Mouse (Mus musculus) retina, embryonic 14.5 days (tissue): ENCODE measurements at regions not wholly inside any gene's neighbourhood (a gene's known extent, or its start where the extent isn't known, plus 50 kb on each side); places are given as distances from the start of the nearest gene placed in this dataset.

Source experiments
- DNase-seq: peaks from one replicate; pipeline ENCODE4 v3.0.0-alpha.2; 2015; ENCODE audit warnings: low spot score

- no peak for DNase-seq
These were observed 517.2 kb upstream of the Epha5 start for GRCm38 (mm10) chr5:84934369-84934768.

- DNase-seq: no peak
These were observed 500.6 kb upstream of the Epha5 start for GRCm38 (mm10) chr5:84917631-84918292.

- no peak for DNase-seq
These were observed 484.5 kb upstream of the Epha5 start for GRCm38 (mm10) chr5:84901669-84902068.

- no peak for DNase-seq
These were observed 480.4 kb upstream of the Epha5 start for GRCm38 (mm10) chr5:84897535-84897934.

- DNase-seq: peak; percentile 53
These were observed 436.4 kb upstream of the Epha5 start for GRCm38 (mm10) chr5:84853622-84854021.

GRCm38 (mm10) chr5:84849175-84849574 lies 432.0 kb upstream of the Epha5 start:
- no peak for DNase-seq

- DNase-seq: peak; percentile 15
These were observed 431.6 kb upstream of the Epha5 start for GRCm38 (mm10) chr5:84848765-84849164.

- peak; percentile 90 for DNase-seq
These were observed 394.3 kb upstream of the Epha5 start for GRCm38 (mm10) chr5:84811460-84811859.

- no peak for DNase-seq
These were observed 393.7 kb upstream of the Epha5 start for GRCm38 (mm10) chr5:84810844-84811243.

GRCm38 (mm10) chr5:84762618-84763017 lies 345.4 kb upstream of the Epha5 start:
- peak; percentile 13 for DNase-seq

- DNase-seq: peak; percentile 72
These were observed 334.9 kb upstream of the Epha5 start for GRCm38 (mm10) chr5:84752053-84752452.

- no peak for DNase-seq
These were observed 288.3 kb upstream of the Epha5 start for GRCm38 (mm10) chr5:84705436-84705835.

GRCm38 (mm10) chr5:84690334-84691258 lies 273.4 kb upstream of the Epha5 start:
- DNase-seq: no peak

GRCm38 (mm10) chr5:84687534-84687933 lies 270.4 kb upstream of the Epha5 start:
- DNase-seq: no peak

- DNase-seq: no peak
These were observed 238.0 kb upstream of the Epha5 start for GRCm38 (mm10) chr5:84655171-84655570.

- DNase-seq: no peak
These were observed 218.3 kb upstream of the Epha5 start for GRCm38 (mm10) chr5:84635502-84635901.

GRCm38 (mm10) chr5:84632851-84633250 lies 215.7 kb upstream of the Epha5 start:
- DNase-seq: no peak

GRCm38 (mm10) chr5:84618194-84618593 lies 201.0 kb upstream of the Epha5 start:
- no peak for DNase-seq

GRCm38 (mm10) chr5:84608683-84609082 lies 191.5 kb upstream of the Epha5 start:
- DNase-seq: peak; percentile 1

- no peak for DNase-seq
These were observed 148.2 kb upstream of the Epha5 start for GRCm38 (mm10) chr5:84565311-84565946.

GRCm38 (mm10) chr5:84519836-84520235 lies 102.7 kb upstream of the Epha5 start:
- DNase-seq: no peak

GRCm38 (mm10) chr5:84510144-84510543 lies 93.0 kb upstream of the Epha5 start:
- no peak for DNase-seq

- no peak for DNase-seq
These were observed 63.8 kb upstream of the Epha5 start for GRCm38 (mm10) chr5:84480978-84481377.
